Mouse (Mus musculus): ENCODE measurements around the gene Map3k13. TPM values are rescaled to one million over a fixed set of nuclear protein-coding genes. Genes with fewer than 3 reads are reported as not detected.
"Not testable (repeated sequence)": the region's sequence is repeated elsewhere in the genome, so short reads cannot be mapped to it uniquely, and the experiment has no call there.

Map3k13 gene
- polyA plus RNA-seq, 1 experiment from 2014 or later = 2.2 TPM

- H3K9ac ChIP-seq (ENCODE audit: low read depth, low read length) = no peak overlapping the region
- no peak overlapping the region for H3K4me3 ChIP-seq (ENCODE audit: low read length)
- H3K36me3 ChIP-seq (ENCODE audit: control insufficient read depth, insufficient read depth, low read length) = peaks cover 8% of the 10 kb centered on the region
- 89% methylated on average over 7 of the region's 7 CpGs for WGBS
- no peak overlapping the region for H3K27ac ChIP-seq (ENCODE audit: low read length)
- H3K9me3 ChIP-seq (ENCODE audit: control insufficient read depth, low read length) = no peaks in the 10 kb centered on the region
- H3K4me2 ChIP-seq (ENCODE audit: low read depth, low read length) = no peak overlapping the region
- H3K27me3 ChIP-seq (replicated peaks; ENCODE audit: control insufficient read depth, insufficient read depth, low read length) = no peaks in the 10 kb centered on the region
- ATAC-seq = no peak
- no peaks in the 10 kb centered on the region for H3K4me1 ChIP-seq (ENCODE audit: control insufficient read depth, insufficient read depth, low read length)
Measured at GRCm38 (mm10) chr16:21905996-21906395, 111.8 kb downstream of the Map3k13 start.

- Histone ChIP-seq H3K4me2 (ENCODE audit: low read depth, low read length) (no peak overlapping the region), H3K9ac (ENCODE audit: low read depth, low read length) (no peak overlapping the region), H3K27me3 (replicated peaks; ENCODE audit: control insufficient read depth, insufficient read depth, low read length) (no peaks in the 10 kb centered on the region), H3K27ac (ENCODE audit: low read length) (no peak overlapping the region), H3K4me3 (ENCODE audit: low read length) (no peak overlapping the region), H3K9me3 (ENCODE audit: control insufficient read depth, low read length) (no peaks in the 10 kb centered on the region), H3K36me3 (ENCODE audit: control insufficient read depth, insufficient read depth, low read length) (peaks cover 8% of the 10 kb centered on the region), H3K4me1 (ENCODE audit: control insufficient read depth, insufficient read depth, low read length) (no peaks in the 10 kb centered on the region)
- no peak for ATAC-seq
- 84% methylated on average over 6 of the region's 6 CpGs for WGBS
Measured at GRCm38 (mm10) chr16:21906902-21907301, 112.8 kb downstream of the Map3k13 start.

- not testable (repeated sequence) for ATAC-seq
Measured at GRCm38 (mm10) chr16:21908906-21909305, 114.8 kb downstream of the Map3k13 start.

GRCm38 (mm10) chr16:21913347-21913746 is 119.2 kb downstream of the Map3k13 start:
- 0 out of 2 replicates have a peak, but pooled peaks cover 4% of the 10 kb centered on the region for H3K36me3 ChIP-seq (ENCODE audit: control insufficient read depth, insufficient read depth, low read length)
- H3K4me1 ChIP-seq (ENCODE audit: control insufficient read depth, insufficient read depth, low read length) = no peaks in the 10 kb centered on the region
- no peaks in the 10 kb centered on the region for H3K9me3 ChIP-seq (ENCODE audit: control insufficient read depth, low read length)
- no peak overlapping the region for H3K9ac ChIP-seq (ENCODE audit: low read depth, low read length)
- no peaks in the 10 kb centered on the region for H3K27me3 ChIP-seq (replicated peaks; ENCODE audit: control insufficient read depth, insufficient read depth, low read length)
- ATAC-seq = no peak
- no peak overlapping the region for H3K4me2 ChIP-seq (ENCODE audit: low read depth, low read length)
- no peak overlapping the region for H3K27ac ChIP-seq (ENCODE audit: low read length)
- H3K4me3 ChIP-seq (ENCODE audit: low read length) = no peak overlapping the region
- 85% methylated on average over 6 of the region's 6 CpGs for WGBS

More at GRCm38 (mm10) chr16:21908906-21909305, 114.8 kb downstream of the Map3k13 start:
- not testable (repeated sequence) for H3K27me3 ChIP-seq (replicated peaks; ENCODE audit: control insufficient read depth, insufficient read depth, low read length); H3K4me2 ChIP-seq (ENCODE audit: low read depth, low read length); H3K4me3 ChIP-seq (ENCODE audit: low read length); H3K4me1 ChIP-seq (ENCODE audit: control insufficient read depth, insufficient read depth, low read length); H3K9ac ChIP-seq (ENCODE audit: low read depth, low read length); H3K9me3 ChIP-seq (ENCODE audit: control insufficient read depth, low read length); H3K36me3 ChIP-seq (ENCODE audit: control insufficient read depth, insufficient read depth, low read length); H3K27ac ChIP-seq (ENCODE audit: low read length)
- WGBS = 55% methylated on average over 6 of the region's 8 CpGs

GRCm38 (mm10) chr16:21916681-21917080 is 122.5 kb downstream of the Map3k13 start:
- ATAC-seq = no peak
- Histone ChIP-seq H3K9ac (ENCODE audit: low read depth, low read length) (no peak overlapping the region), H3K27me3 (replicated peaks; ENCODE audit: control insufficient read depth, insufficient read depth, low read length) (no peaks in the 10 kb centered on the region), H3K4me3 (ENCODE audit: low read length) (no peak overlapping the region), H3K27ac (ENCODE audit: low read length) (no peak overlapping the region), H3K9me3 (ENCODE audit: control insufficient read depth, low read length) (no peaks in the 10 kb centered on the region), H3K36me3 (ENCODE audit: control insufficient read depth, insufficient read depth, low read length) (0 out of 2 replicates have a peak, but pooled peaks cover 4% of the 10 kb centered on the region), H3K4me1 (ENCODE audit: control insufficient read depth, insufficient read depth, low read length) (no peaks in the 10 kb centered on the region), H3K4me2 (ENCODE audit: low read depth, low read length) (no peak overlapping the region)
- WGBS = 78% methylated on average over 7 of the region's 7 CpGs

GRCm38 (mm10) chr16:21928471-21928870 is 134.3 kb downstream of the Map3k13 start:
- H3K9me3 ChIP-seq (ENCODE audit: control insufficient read depth, low read length) = no peaks in the 10 kb centered on the region
- no peak overlapping the region for H3K4me2 ChIP-seq (ENCODE audit: low read depth, low read length)
- H3K27ac ChIP-seq (ENCODE audit: low read length) = no peak overlapping the region
- ATAC-seq = no peak
- H3K4me3 ChIP-seq (ENCODE audit: low read length) = no peak overlapping the region
- H3K4me1 ChIP-seq (ENCODE audit: control insufficient read depth, insufficient read depth, low read length) = no peaks in the 10 kb centered on the region
- peaks cover 3% of the 10 kb centered on the region; the same call in 1 of the 2 replicates for H3K36me3 ChIP-seq (ENCODE audit: control insufficient read depth, insufficient read depth, low read length)
- WGBS = 80% methylated on average over 13 of the region's 13 CpGs
- no peak overlapping the region for H3K9ac ChIP-seq (ENCODE audit: low read depth, low read length)
- H3K27me3 ChIP-seq (replicated peaks; ENCODE audit: control insufficient read depth, insufficient read depth, low read length) = no peaks in the 10 kb centered on the region

GRCm38 (mm10) chr16:21946761-21947715 is 152.9 kb downstream of the Map3k13 start, which contains the start of gene Tmem41a:
Gene Tmem41a (minus strand): TSS chr16:21947552.
- 0 out of 2 replicates have a peak, but pooled peaks cover 5% of the 10 kb centered on the region for H3K36me3 ChIP-seq (ENCODE audit: control insufficient read depth, insufficient read depth, low read length)
- H3K4me3 ChIP-seq (ENCODE audit: low read length) = peak within 1 kb of the TSS; percentile 88
- peak; percentile 97 for ATAC-seq
- no peaks in the 10 kb centered on the region for H3K27me3 ChIP-seq (replicated peaks; ENCODE audit: control insufficient read depth, insufficient read depth, low read length)
- peak within 1 kb of the TSS; percentile 88 for H3K9ac ChIP-seq (ENCODE audit: low read depth, low read length)
- no peaks in the 10 kb centered on the region for H3K9me3 ChIP-seq (ENCODE audit: control insufficient read depth, low read length)
- 1% methylated on average over 57 of the region's 63 CpGs for WGBS
- H3K4me1 ChIP-seq (ENCODE audit: control insufficient read depth, insufficient read depth, low read length) = peaks cover 13% of the 10 kb centered on the region
- H3K4me2 ChIP-seq (ENCODE audit: low read depth, low read length) = peak within 1 kb of the TSS; percentile 83
- H3K27ac ChIP-seq (ENCODE audit: low read length) = peak within 1 kb of the TSS; percentile 92

GRCm38 (mm10) chr16:21955591-21955990 is 161.4 kb downstream of the Map3k13 start:
- Histone ChIP-seq H3K4me2 (ENCODE audit: low read depth, low read length) (no peak overlapping the region), H3K27me3 (replicated peaks; ENCODE audit: control insufficient read depth, insufficient read depth, low read length) (no peaks in the 10 kb centered on the region), H3K4me3 (ENCODE audit: low read length) (no peak overlapping the region), H3K9ac (ENCODE audit: low read depth, low read length) (no peak overlapping the region), H3K9me3 (ENCODE audit: control insufficient read depth, low read length) (no peaks in the 10 kb centered on the region), H3K36me3 (ENCODE audit: control insufficient read depth, insufficient read depth, low read length) (peaks cover 3% of the 10 kb centered on the region; the same call in 1 of the 2 replicates), H3K4me1 (ENCODE audit: control insufficient read depth, insufficient read depth, low read length) (no peaks in the 10 kb centered on the region), H3K27ac (ENCODE audit: low read length) (no peak overlapping the region)
- 86% methylated on average over 12 of the region's 12 CpGs for WGBS
- ATAC-seq = no peak

GRCm38 (mm10) chr16:21965576-21965975 is 171.4 kb downstream of the Map3k13 start:
- ATAC-seq = no peak
- Histone ChIP-seq H3K4me1 (ENCODE audit: control insufficient read depth, insufficient read depth, low read length) (peaks cover 5% of the 10 kb centered on the region; the same call in 1 of the 2 replicates), H3K27ac (ENCODE audit: low read length) (no peak overlapping the region), H3K9me3 (ENCODE audit: control insufficient read depth, low read length) (no peaks in the 10 kb centered on the region), H3K36me3 (ENCODE audit: control insufficient read depth, insufficient read depth, low read length) (no peaks in the 10 kb centered on the region), H3K27me3 (replicated peaks; ENCODE audit: control insufficient read depth, insufficient read depth, low read length) (no peaks in the 10 kb centered on the region), H3K9ac (ENCODE audit: low read depth, low read length) (no peak overlapping the region), H3K4me3 (ENCODE audit: low read length) (no peak overlapping the region), H3K4me2 (ENCODE audit: low read depth, low read length) (no peak overlapping the region)
- 73% methylated on average over 3 of the region's 3 CpGs for WGBS

Data from intestine, embryonic 16.5 days (tissue).